Mouse (Mus musculus): ENCODE measurements at regions not wholly inside any gene's neighbourhood (a gene's known extent, or its start where the extent isn't known, plus 50 kb on each side); places are given as distances from the start of the nearest gene placed in this dataset.

- no peak for DNase-seq
These were observed 79.8 kb upstream of the Tnik start for GRCm38 (mm10) chr3:28183061-28183762.

GRCm38 (mm10) chr3:28185518-28185917 lies 77.5 kb upstream of the Tnik start:
- DNase-seq, result no peak

DNA sequence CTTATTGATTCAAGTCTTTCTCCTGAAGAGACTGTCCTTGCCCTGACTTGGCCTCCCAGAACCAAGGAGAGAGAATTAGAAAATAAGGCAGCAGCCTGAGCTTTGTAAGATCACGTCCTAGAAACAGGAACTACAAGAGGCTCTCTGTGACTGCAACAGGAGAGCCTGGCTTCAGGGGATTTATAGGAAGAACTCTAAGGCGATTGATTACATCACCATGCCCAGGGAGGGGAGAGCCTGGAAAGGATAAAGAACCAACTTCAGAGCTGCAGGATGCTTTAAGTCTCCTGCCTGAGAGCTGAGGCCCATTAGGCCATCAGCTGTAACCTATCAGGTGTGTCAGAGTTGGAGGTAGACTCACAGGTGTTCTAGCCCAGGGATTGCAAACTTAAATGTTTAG lies 77.1 kb upstream of the Tnik start:
- no peak for DNase-seq

GRCm38 (mm10) chr3:28189371-28189770 lies 73.6 kb upstream of the Tnik start:
- DNase-seq, result no peak

- no peak for DNase-seq
These were observed 72.8 kb upstream of the Tnik start for GRCm38 (mm10) chr3:28190243-28190642.

DNA sequence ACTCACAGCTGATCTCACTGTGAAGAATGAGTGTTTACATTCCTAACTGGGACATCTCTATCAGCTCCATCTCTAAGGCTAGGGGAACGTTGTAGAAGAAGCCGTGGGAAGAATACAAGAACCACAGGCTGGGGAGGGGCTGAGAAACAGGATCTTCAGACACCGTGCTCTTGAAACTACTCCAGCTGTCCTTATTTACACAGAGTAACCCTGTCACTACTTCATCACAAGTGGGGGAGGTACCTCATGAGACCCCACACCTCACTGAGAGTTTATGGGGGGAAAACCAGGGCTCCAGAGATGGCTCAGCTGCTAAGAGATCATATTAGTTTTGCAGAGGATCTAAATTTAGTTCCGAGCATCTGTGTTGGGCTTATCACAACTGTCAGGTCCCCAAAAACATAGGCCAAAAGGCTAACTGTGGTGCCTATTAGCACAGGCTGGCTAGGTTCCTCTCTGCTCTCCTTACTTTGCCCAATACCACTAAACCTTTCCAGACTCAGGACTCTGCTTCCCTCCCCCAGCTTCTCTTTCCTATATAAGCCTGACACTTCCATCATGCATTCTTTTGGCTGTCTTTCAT lies 68.5 kb upstream of the Tnik start:
- no peak for DNase-seq

DNA sequence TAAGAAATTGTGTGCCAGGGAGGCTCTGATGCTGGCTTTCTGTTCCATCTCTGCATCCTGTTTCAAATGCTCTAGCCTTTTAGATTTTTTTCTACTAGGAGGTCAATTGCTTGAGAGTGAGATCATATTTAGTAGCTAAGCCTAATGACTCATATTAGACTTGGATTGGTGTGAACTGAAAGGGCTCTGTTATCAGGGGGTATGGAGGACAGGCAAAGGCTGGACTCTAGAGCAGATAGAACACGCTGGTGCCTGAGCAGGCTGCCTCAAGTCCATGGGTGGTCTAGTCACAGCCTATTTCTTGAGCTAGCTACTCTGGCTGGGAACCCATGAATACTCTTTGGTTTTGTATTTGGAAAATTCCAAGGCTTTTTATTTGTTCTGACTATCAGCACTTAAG lies 66.2 kb upstream of the Tnik start:
- no peak for DNase-seq

DNA sequence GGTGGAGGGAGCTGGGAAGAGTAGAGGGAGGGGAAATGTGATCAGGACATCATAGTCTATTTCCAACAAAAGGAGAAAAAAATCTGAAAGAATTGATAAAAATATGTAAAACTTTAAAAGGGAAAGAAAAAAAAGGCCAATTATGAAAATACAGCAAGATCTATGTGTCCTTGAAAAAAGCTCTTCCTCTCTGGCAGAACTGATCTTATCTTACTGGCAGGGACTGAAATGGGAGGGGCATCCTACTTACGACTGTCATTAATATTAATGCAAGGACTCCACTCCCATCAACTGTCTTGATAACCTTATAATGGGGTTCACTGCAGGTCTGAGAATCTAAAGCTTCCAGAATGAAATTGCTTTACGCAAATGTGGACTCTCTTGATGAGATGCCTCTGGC lies 53.7 kb upstream of the Tnik start:
- DNase-seq, result peak in 1 of 2 experiments; percentile 12

- DNase-seq, result no peak
These were observed 51.9 kb upstream of the Tnik start for GRCm38 (mm10) chr3:28210847-28211803.

Measured in adrenal gland, postnatal 36 days (tissue).